Mouse (Mus musculus): ENCODE measurements around the gene Wnk4. TPM values are rescaled to one million over a fixed set of nuclear protein-coding genes. Genes with fewer than 3 reads are reported as not detected.
A peak's percentile ranks its signal among the peaks of the same experiment; 100 is the strongest.

Gene Wnk4
- polyA plus RNA-seq, 1 experiment from 2014 or later = 3.7 TPM

DNA sequence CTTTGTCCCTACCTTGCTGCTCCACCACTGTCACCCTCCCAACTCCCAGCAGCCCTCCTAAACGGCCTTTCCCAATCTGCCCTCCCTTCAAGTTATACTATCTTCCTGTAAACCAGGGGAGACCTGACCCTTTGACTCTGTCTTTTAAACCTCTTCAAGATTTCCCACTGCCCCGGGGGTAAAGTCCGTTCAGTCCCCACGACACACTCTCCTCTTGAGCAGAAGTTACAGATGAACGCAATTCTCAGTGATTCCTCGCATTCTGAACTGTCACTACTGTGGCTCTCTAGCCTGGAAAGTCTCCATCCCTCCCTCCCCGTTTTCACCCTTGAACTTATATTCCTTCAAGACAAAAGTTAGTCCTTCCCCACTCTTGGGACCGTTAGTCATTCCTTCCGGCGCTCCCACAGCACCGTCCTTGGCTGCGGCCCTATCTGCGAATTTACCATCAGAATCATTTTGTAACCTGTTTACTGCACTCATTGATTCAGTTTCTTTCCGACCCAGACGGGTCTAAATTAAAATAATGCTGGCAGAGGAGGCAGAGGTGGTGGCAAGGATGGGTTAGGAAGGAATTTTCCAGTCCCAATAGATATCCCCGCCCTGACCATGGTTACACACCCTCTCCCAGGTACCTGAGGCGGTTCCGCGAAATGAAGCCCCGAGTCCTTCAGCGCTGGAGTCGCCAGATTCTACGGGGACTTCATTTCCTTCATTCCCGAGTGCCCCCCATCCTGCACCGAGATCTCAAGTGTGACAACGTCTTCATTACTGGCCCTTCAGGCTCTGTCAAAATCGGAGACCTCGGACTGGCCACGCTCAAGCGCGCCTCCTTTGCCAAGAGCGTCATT is 3.0 kb downstream of the Wnk4 start:
- 18% methylated on average over 32 of the region's 32 CpGs for WGBS
- peaks cover 50% of the 10 kb centered on the region for H3K4me1 ChIP-seq

GRCm38 (mm10) chr11:101263989-101264280 is 3.6 kb downstream of the Wnk4 start:
- 19% methylated on average over 3 of the region's 3 CpGs for WGBS
- peaks cover 47% of the 10 kb centered on the region for H3K4me1 ChIP-seq
- ATAC-seq (ENCODE audit: borderline replicate concordance, extremely low read depth, low FRiP score, low TSS enrichment) = no peak

More for the DNA sequence above, 3.0 kb downstream of the Wnk4 start:
- no peaks in the 10 kb centered on the region for H3K9me3 ChIP-seq
- no peak overlapping the region for H3K4me2 ChIP-seq
- no peak for ATAC-seq (ENCODE audit: borderline replicate concordance, extremely low read depth, low FRiP score, low TSS enrichment)
- H3K9ac ChIP-seq = no peak overlapping the region
- H3K27ac ChIP-seq = no peak overlapping the region
- peaks cover 42% of the 10 kb centered on the region for H3K27me3 ChIP-seq
- no peaks in the 10 kb centered on the region for H3K36me3 ChIP-seq
- 0 out of 2 replicates have a peak overlapping the region, but pooled peaks have one; percentile 16 for H3K4me3 ChIP-seq

DNA sequence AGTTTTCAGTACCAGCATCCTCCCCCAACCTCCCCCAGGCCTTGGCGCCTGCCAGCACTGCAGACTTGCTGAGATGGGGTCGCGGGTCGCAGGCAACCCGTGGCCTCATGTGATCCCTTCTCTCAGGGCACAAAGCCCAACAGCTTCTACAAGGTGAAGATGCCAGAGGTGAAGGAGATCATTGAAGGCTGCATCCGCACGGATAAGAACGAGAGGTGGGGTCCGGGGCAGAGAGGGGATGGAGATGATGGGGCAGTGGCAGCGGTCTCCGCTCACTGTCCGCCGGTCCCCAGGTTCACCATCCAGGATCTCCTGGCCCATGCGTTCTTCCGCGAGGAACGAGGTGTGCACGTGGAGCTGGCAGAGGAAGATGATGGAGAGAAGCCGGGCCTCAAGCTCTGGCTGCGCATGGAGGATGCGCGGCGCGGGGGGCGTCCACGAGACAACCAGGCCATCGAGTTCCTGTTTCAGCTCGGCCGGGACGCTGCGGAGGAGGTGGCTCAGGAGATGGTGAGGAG is 4.6 kb downstream of the Wnk4 start:
- Histone ChIP-seq H3K9ac (peak overlapping the region; percentile 39; the same call in 1 of the 2 replicates), H3K4me1 (peaks cover 45% of the 10 kb centered on the region), H3K4me2 (peak overlapping the region; percentile 55), H3K27me3 (peaks cover 42% of the 10 kb centered on the region), H3K36me3 (no peaks in the 10 kb centered on the region), H3K27ac (no peak overlapping the region), H3K4me3 (peak overlapping the region; percentile 24), H3K9me3 (no peaks in the 10 kb centered on the region)
- no peak for ATAC-seq (ENCODE audit: borderline replicate concordance, extremely low read depth, low FRiP score, low TSS enrichment)
- 7% methylated on average over 31 of the region's 31 CpGs for WGBS

More at GRCm38 (mm10) chr11:101263989-101264280, 3.6 kb downstream of the Wnk4 start:
- Histone ChIP-seq H3K27ac (no peak overlapping the region), H3K9ac (no peak overlapping the region), H3K4me3 (no peak overlapping the region), H3K9me3 (no peaks in the 10 kb centered on the region), H3K27me3 (peaks cover 42% of the 10 kb centered on the region), H3K36me3 (no peaks in the 10 kb centered on the region), H3K4me2 (no peak overlapping the region)

- H3K9ac ChIP-seq = no peak overlapping the region
- ATAC-seq (ENCODE audit: borderline replicate concordance, extremely low read depth, low FRiP score, low TSS enrichment) = no peak
- no peaks in the 10 kb centered on the region for H3K36me3 ChIP-seq
- 37% methylated on average over 6 of the region's 6 CpGs for WGBS
- H3K4me2 ChIP-seq = peak overlapping the region; percentile 55
- H3K4me3 ChIP-seq = no peak overlapping the region
- no peaks in the 10 kb centered on the region for H3K9me3 ChIP-seq
- peaks cover 39% of the 10 kb centered on the region for H3K4me1 ChIP-seq
- H3K27me3 ChIP-seq = peaks cover 42% of the 10 kb centered on the region
- no peak overlapping the region for H3K27ac ChIP-seq
Measured at GRCm38 (mm10) chr11:101265906-101266305, 5.5 kb downstream of the Wnk4 start.

DNA sequence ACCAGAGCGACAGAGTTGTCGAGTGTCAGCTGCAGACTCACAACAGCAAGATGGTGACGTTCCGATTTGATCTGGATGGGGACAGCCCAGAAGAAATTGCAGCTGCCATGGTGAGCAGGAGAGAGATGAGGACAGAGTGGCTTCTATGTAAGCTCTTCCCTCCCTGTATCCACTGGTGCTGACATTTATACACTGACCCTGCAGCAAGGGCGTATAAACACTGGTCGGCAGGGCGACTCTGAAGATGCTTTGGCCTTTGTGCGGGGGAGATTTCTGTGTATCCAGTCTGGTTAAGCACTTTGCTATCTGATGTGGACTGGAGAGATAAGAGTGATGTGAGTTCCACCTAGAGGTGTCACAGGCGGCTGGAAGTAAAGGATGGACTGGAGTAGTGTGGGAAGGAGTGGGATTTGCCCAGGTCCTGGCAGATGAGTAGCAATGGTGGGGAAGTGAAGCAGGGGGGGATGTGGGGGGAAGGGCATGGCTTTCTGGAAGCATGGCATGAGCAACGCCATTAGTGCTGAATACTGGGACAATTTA is 9.3 kb downstream of the Wnk4 start:
- peaks cover 21% of the 10 kb centered on the region for H3K4me1 ChIP-seq
- no peak for ATAC-seq (ENCODE audit: borderline replicate concordance, extremely low read depth, low FRiP score, low TSS enrichment)
- H3K9ac ChIP-seq = no peak overlapping the region
- H3K4me3 ChIP-seq = no peak overlapping the region
- H3K36me3 ChIP-seq = no peaks in the 10 kb centered on the region
- no peaks in the 10 kb centered on the region for H3K9me3 ChIP-seq
- H3K27me3 ChIP-seq = peaks cover 13% of the 10 kb centered on the region
- 9% methylated on average over 10 of the region's 10 CpGs for WGBS
- no peak overlapping the region for H3K27ac ChIP-seq
- no peak overlapping the region for H3K4me2 ChIP-seq

DNA sequence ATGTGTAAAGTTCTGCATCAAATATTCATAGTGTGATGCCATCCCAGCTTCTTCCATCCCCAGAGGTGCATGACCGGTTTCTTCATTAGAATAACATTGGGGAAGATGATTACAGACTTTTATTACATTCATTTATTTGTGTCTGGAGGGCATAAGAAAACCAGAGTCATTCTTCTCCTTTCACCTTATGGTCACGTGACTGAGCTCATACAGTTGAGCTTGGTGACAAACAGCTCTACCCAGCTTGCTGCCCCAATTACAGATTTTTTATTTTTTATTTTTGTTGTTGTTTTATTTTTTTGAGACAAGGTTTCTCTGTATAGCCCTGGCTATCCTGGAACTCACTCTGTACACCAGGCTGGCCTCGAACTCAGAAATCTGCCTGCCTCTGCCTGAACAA is 12.1 kb downstream of the Wnk4 start:
- Histone ChIP-seq H3K36me3 (0 out of 2 replicates have a peak, but pooled peaks cover 2% of the 10 kb centered on the region), H3K4me2 (no peak overlapping the region), H3K9me3 (no peaks in the 10 kb centered on the region), H3K4me3 (no peak overlapping the region), H3K4me1 (peaks cover 24% of the 10 kb centered on the region), H3K27ac (no peak overlapping the region), H3K27me3 (no peaks in the 10 kb centered on the region), H3K9ac (no peak overlapping the region)
- ATAC-seq (ENCODE audit: borderline replicate concordance, extremely low read depth, low FRiP score, low TSS enrichment) = no peak
- WGBS = 88% methylated on average over 3 of the region's 3 CpGs

DNA sequence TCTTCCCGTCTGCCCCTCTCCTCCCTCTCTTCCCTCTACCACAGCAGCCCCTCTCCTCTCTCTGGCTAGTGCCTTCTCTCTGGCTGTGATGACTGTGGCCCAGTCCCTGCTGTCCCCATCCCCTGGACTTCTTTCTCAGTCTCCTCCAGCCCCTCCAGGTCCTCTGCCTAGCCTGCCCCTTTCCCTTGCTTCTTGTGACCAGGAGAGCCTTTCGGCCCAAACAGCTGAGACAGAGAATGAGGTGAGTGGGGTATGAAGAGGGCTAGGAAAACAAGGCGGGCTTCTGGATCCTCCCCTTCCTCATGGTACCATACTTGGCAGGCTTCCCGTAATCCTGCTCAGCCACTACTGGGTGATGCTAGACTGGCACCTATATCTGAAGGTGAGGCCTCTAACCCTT is 14.9 kb downstream of the Wnk4 start:
- ATAC-seq (ENCODE audit: borderline replicate concordance, extremely low read depth, low FRiP score, low TSS enrichment) = no peak
- Histone ChIP-seq H3K27me3 (no peaks in the 10 kb centered on the region), H3K9me3 (no peaks in the 10 kb centered on the region), H3K4me1 (peaks cover 29% of the 10 kb centered on the region), H3K36me3 (0 out of 2 replicates have a peak, but pooled peaks cover 2% of the 10 kb centered on the region), H3K4me2 (no peak overlapping the region), H3K4me3 (no peak overlapping the region), H3K27ac (no peak overlapping the region), H3K9ac (no peak overlapping the region)
- WGBS = 43% methylated on average over 4 of the region's 4 CpGs

DNA sequence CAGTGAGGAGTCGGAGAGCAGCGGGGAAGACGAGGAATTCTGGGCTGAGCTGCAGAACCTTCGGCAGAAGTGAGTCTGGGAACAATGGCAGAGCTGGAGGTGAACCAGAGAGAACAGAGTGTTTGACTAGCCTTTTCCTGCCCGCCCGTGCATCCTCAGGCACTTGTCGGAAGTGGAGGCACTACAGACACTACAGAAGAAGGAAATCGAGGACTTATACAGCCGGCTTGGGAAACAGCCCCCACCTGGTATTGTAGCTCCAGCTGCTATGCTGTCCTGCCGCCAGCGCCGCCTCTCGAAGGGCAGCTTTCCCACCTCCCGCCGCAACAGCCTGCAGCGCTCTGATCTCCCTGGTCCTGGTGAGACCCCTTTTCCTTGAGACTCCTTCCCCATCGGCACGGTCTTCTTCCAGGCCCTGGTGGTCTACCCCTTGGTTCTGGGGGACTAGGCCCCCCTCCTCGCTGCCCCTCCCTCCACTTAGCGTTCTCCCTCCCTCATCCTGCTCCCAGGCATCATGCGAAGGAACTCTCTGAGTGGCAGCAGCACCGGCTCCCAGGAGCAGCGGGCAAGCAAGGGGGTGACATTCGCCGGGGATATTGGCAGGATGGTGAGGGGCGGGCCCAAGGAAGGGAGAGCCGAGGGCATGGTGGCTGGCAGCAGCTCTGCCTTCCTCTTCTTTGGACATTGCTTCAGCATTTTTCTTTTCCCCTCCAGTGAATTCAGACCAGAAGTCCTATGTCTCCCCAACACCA is 16.1 kb downstream of the Wnk4 start:
- no peaks in the 10 kb centered on the region for H3K27me3 ChIP-seq
- H3K36me3 ChIP-seq = 0 out of 2 replicates have a peak, but pooled peaks cover 2% of the 10 kb centered on the region
- H3K27ac ChIP-seq = no peak overlapping the region
- no peak for ATAC-seq (ENCODE audit: borderline replicate concordance, extremely low read depth, low FRiP score, low TSS enrichment)
- peak overlapping the region; percentile 75 for H3K4me2 ChIP-seq
- H3K4me1 ChIP-seq = peaks cover 29% of the 10 kb centered on the region
- no peak overlapping the region for H3K9ac ChIP-seq
- H3K4me3 ChIP-seq = peak overlapping the region; percentile 6; the same call in 1 of the 2 replicates
- WGBS = 27% methylated on average over 27 of the region's 27 CpGs
- no peaks in the 10 kb centered on the region for H3K9me3 ChIP-seq

DNA sequence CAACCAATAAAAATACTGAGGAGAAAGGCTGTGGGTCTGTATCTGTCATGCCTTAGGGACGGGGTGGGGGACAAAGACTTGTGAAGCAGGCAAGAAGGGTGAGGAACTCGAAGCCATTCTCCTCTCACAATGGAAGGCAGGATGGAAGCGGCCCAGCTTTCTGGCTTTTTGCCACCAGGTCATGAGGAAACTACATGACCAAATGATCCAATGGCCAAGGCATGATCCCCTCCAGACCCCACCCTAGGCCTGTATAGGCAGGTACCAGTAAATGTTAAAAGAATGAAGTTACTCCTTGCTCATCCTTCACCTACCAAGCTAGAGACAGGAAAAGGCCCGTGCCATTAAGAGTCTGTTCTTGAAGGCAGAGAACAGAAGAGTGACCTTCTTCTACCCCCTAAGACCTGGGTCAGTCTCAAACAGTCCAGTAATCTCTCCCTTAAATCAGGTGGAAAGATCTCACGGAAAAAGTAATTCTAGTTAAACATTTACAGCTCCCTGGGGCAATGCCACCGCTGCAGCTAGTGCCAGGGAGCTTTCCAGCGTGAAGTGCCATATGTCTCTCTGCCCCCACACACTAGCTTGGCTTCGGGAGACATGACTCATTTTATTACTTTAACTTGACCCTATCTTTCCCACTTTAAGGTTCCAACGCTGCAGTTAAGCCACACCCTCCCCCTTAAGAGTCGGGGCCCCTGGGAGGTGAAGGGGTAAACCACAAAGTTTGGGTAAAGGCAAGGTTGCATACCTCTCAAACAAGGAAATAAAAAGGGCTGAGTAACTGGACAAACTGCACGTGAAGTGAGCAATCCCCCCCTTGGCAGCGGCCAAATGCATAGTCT is 17.2 kb downstream of the Wnk4 start:
- no peak for ATAC-seq (ENCODE audit: borderline replicate concordance, extremely low read depth, low FRiP score, low TSS enrichment)
- no peaks in the 10 kb centered on the region for H3K27me3 ChIP-seq
- peak overlapping the region; percentile 56; the same call in 1 of the 2 replicates for H3K27ac ChIP-seq

DNA sequence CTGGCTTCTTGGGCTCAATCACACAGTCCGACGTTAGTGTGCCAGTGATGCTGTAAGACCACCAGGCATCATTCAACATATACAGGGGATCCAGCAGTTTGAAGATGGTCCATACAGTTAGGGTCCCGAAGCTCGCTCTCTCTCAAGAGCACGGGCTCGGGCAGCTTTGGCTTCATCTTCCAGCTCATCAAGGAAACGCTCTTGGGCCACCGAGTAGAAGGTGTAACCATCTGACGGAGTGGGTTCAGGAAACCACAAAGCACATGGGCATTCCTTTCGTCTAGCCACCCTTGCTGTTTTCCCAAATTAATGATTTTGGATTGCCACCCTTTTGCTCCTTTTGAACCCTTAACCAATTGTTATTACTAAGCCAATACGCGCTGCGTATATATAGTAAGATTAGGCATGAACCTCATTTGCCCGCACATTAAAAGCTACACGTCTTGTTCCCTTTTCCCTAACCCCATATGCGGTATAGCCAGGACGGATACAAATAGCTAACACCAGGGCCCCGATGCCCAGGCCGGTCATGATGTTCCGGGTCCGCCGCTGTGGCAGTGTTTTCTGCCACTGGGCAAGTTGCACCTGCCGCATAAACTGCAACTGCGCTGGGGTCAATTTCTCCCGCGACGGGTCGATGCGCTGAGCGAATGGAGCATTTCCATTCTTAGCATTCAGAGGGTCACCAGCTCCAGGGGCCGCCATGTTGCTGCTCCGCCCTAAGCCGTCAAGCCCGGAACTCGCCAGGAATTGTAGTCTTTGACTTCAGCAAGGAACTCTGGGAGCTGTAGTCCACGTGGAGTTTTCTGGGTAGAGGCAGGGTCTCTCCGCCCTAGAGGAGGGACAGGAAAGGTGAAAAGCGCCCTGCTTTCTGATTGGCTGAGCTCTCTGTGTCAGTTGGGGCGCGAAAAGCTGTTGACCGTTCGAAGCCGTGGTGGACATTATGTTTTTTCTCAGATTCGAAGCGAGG is 18.1 kb downstream of the Wnk4 start, which contains the start of the genes Cntd1 and Coa3:
Gene Cntd1 (plus strand): TSS at position 790 of the 970 bp plus-strand sequence.
Gene Coa3 (minus strand): TSS at position 892 of the 970 bp plus-strand sequence.
- Histone ChIP-seq H3K27ac (peak within 1 kb of the TSS; percentile 56), H3K27me3 (no peaks in the 10 kb centered on the region), H3K9me3 (no peaks in the 10 kb centered on the region), H3K4me3 (peak within 1 kb of the TSS; percentile 67), H3K36me3 (0 out of 2 replicates have a peak, but pooled peaks cover 2% of the 10 kb centered on the region), H3K9ac (peak within 1 kb of the TSS; percentile 66), H3K4me1 (peaks cover 29% of the 10 kb centered on the region), H3K4me2 (peak within 1 kb of the TSS; percentile 75)
- ATAC-seq (ENCODE audit: borderline replicate concordance, extremely low read depth, low FRiP score, low TSS enrichment) = peak; percentile 90
- 6% methylated on average over 45 of the region's 45 CpGs for WGBS

More for the DNA sequence above, 17.2 kb downstream of the Wnk4 start:
- peak overlapping the region; percentile 67 for H3K4me3 ChIP-seq
- H3K4me2 ChIP-seq = peak overlapping the region; percentile 75
- H3K36me3 ChIP-seq = 0 out of 2 replicates have a peak, but pooled peaks cover 2% of the 10 kb centered on the region
- H3K4me1 ChIP-seq = peaks cover 29% of the 10 kb centered on the region
- no peaks in the 10 kb centered on the region for H3K9me3 ChIP-seq
- whole genome bisulfite sequencing = 48% methylated on average over 12 of the region's 12 CpGs
- peak overlapping the region; percentile 66 for H3K9ac ChIP-seq

Data from lung, embryonic 15.5 days (tissue).